Mouse (Mus musculus) neural tube, embryonic 14.5 days (tissue): ENCODE data around the gene Gpr180. TPM values are rescaled to one million over a fixed set of nuclear protein-coding genes. Genes with fewer than 3 reads are reported as not detected.

Experiments used
- ATAC-seq: fragments of 200-750 bp; cut with Nextera tagmentation; 2 replicates; pipeline ENCODE4 v1.8.0; 2017; ENCODE audit warnings: low read depth, mild to moderate bottlenecking, moderate TSS enrichment, moderate library complexity
- H3K27ac ChIP-seq: fragments of 300-500 bp; sonication (generic); 2 replicates; pipeline ENCODE4 v1.5.1; 2014; ENCODE audit warnings: low read depth, mild to moderate bottlenecking, control low read depth, low read length, moderate library complexity, mixed read lengths
- H3K27me3 ChIP-seq: fragments of 300-500 bp; sonication (generic); 2 replicates; pipeline ENCODE4 v1.6.1; 2014; ENCODE audit warnings: low read length; ENCODE audit not compliant: control insufficient read depth, insufficient read depth
- H3K36me3 ChIP-seq: fragments of 300-500 bp; sonication (generic); 2 replicates; pipeline ENCODE4 v1.6.1; 2014; ENCODE audit warnings: low read length, mixed read lengths; ENCODE audit not compliant: control insufficient read depth, insufficient read depth
- H3K4me1 ChIP-seq: fragments of 300-500 bp; sonication (generic); 2 replicates; pipeline ENCODE4 v1.6.1; 2014; ENCODE audit warnings: low read length; ENCODE audit not compliant: control insufficient read depth, insufficient read depth
- H3K4me2 ChIP-seq: fragments of 300-500 bp; sonication (generic); 2 replicates; pipeline ENCODE4 v1.6.1; 2014; ENCODE audit warnings: mild to moderate bottlenecking, low read depth, low read length, control low read depth
- H3K4me3 ChIP-seq: fragments of 300-500 bp; sonication (generic); 2 replicates; pipeline ENCODE4 v1.5.1; 2014; ENCODE audit warnings: low read depth, low read length, control low read depth, mixed read lengths
- H3K9ac ChIP-seq: fragments of 300-500 bp; sonication (generic); replicated peaks from 2 replicates; pipeline ENCODE4 v1.6.1; 2014; ENCODE audit warnings: low read depth, mild to moderate bottlenecking, control low read depth, low read length, mixed read lengths
- H3K9me3 ChIP-seq: fragments of 300-500 bp; sonication (generic); 2 replicates; pipeline ENCODE4 v1.6.1; 2016; ENCODE audit warnings: low read length; ENCODE audit not compliant: control insufficient read depth
- WGBS: fragments of 180-500 bp; shearing (Covaris S2); extraction: QIAGEN DNeasy Blood & Tissue Kit; methylation state at CpG from one replicate; pipeline ENCODE4 v1.1.7; 2014; 5-methylcytosine and 5-hydroxymethylcytosine counted together
- polyA plus RNA-seq: library from polyadenylated mRNA; unstranded; fragments of >200 nt; fragmentation: Nextera tagmentation; extraction: Ambion mirVana; gene quantifications from 2 replicates; pipeline ENCODE4 v1.2.1, GENCODE M21; 2014

The Gpr180 gene
- polyA plus RNA-seq, 1 experiment from 2014 or later = 47.6 TPM

DNA sequence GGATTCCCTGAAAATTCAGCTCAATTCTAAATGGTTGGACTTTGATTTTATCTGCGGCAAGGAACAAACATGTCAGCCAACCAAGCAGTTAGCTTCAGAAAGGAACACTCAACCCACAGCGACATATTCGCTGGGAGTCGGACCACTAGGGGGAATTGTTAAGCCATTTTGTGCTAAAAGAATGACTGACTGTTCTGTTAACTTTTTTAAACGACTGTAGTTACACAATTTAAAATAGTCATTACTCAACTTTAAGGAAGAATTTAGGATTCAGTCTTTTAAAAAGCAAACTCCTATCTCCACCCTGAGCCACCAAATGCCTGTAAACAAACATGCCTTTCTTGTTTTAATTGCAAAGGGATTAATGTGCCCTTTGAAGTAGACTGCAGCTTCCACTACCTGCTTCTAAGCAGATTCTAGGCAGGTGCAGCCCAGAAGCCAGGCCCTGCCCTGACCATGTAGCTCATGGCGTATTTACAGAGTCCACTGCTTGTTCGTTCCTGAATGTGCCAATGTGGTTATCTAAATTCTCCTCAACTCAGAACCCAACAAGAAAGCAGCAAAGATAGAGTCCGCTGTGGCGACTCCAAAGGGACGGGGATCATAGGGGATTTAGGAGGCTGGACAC is 56.2 kb downstream of the Gpr180 start:
- no peaks in the 10 kb centered on the region for H3K9me3 ChIP-seq
- H3K4me1 ChIP-seq = no peaks in the 10 kb centered on the region
- no peaks in the 10 kb centered on the region for H3K36me3 ChIP-seq
- H3K4me2 ChIP-seq = no peak overlapping the region
- no peak overlapping the region for H3K27ac ChIP-seq
- no peak overlapping the region for H3K4me3 ChIP-seq
- H3K9ac ChIP-seq = no peak overlapping the region
- ATAC-seq = no peak
- no peaks in the 10 kb centered on the region for H3K27me3 ChIP-seq
- 49% methylated on average over 10 of the region's 10 CpGs for WGBS

DNA sequence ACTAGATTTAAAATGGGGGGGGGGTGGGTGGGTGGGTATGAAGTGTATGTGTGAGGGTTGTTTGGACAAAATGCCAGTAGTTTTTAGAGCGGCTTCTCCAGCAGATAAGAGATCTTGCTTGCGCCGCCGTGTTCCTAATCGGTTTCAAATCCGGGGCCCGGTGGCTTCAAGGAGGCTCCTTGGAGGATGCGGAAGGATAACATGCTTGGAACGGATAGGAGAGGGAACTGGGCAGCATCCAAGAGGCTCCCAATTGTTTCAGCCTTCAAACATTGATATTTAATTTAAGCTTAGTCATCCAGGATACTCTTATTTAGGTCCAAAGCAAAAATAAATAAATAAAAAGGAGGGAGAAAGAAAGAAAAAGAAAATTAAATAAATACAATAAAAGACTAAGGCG is 56.7 kb downstream of the Gpr180 start:
- no peak overlapping the region for H3K9ac ChIP-seq
- H3K9me3 ChIP-seq = no peaks in the 10 kb centered on the region
- H3K4me1 ChIP-seq = no peaks in the 10 kb centered on the region
- WGBS = 63% methylated on average over 10 of the region's 10 CpGs
- no peak overlapping the region for H3K4me3 ChIP-seq
- no peak overlapping the region for H3K27ac ChIP-seq
- no peaks in the 10 kb centered on the region for H3K27me3 ChIP-seq
- no peak for ATAC-seq
- H3K4me2 ChIP-seq = no peak overlapping the region
- no peaks in the 10 kb centered on the region for H3K36me3 ChIP-seq

DNA sequence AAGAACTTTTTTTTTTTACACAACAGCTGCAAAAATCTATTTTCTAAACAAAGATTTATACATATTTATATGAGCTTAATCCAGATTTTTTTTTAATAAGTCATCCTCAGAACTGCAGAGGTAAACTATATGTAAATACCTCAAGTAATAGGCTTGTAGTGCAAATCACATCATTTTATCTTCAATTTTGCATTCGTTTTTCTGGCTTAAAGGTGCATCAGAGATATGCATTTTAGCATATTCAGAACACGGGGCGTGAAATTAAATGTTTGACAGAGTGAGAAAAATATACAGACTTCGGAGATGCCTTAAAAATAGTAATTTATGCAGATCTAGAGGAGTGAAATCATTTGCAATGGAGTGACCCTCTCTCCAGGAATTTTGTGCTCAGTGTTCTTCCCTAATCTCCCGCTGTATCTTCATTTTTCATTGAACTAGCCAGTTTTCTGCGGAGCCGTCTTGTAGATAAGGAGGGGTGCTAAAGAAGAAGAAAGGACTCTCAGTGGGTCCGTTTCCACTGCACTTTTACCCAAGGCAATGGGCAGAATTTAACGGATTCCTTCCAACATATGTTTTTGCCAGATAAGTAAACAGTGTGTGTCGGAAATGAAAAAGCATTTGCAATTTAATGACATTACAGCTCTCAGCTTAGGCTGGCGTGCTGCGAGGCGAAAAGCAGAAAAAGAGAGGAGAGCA is 57.4 kb downstream of the Gpr180 start:
- Histone ChIP-seq H3K4me1 (no peaks in the 10 kb centered on the region), H3K27me3 (no peaks in the 10 kb centered on the region), H3K36me3 (no peaks in the 10 kb centered on the region), H3K4me2 (no peak overlapping the region), H3K9me3 (no peaks in the 10 kb centered on the region), H3K4me3 (no peak overlapping the region), H3K9ac (no peak overlapping the region), H3K27ac (no peak overlapping the region)
- no peak for ATAC-seq
- WGBS = 55% methylated on average over 13 of the region's 13 CpGs

DNA sequence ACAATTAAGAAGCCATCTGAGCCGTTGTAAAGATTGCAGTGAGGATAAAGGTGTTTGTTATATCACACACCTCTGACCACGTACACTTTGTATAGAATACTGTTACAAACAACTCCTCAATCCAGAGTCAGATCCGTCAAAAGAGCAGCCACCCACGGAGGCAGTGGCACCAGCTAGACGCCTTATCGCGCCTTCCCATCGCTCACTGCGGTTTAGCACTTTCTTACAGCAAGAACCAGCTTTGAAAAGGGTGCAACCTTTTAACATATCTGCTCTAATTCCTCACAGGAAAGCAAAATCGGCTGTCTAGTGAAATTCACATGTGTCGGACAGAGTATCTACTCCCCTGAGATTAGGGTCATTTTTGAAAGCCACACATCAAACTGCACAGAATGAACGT is 60.1 kb downstream of the Gpr180 start:
- H3K9ac ChIP-seq = no peak overlapping the region
- no peaks in the 10 kb centered on the region for H3K36me3 ChIP-seq
- WGBS = 63% methylated on average over 12 of the region's 12 CpGs
- H3K4me1 ChIP-seq = no peaks in the 10 kb centered on the region
- no peak overlapping the region for H3K4me2 ChIP-seq
- no peaks in the 10 kb centered on the region for H3K9me3 ChIP-seq
- H3K27me3 ChIP-seq = no peaks in the 10 kb centered on the region
- H3K4me3 ChIP-seq = no peak overlapping the region
- no peak overlapping the region for H3K27ac ChIP-seq
- ATAC-seq = no peak

- Histone ChIP-seq H3K27ac (no peak overlapping the region), H3K4me3 (no peak overlapping the region), H3K4me2 (no peak overlapping the region), H3K9me3 (no peaks in the 10 kb centered on the region), H3K9ac (no peak overlapping the region), H3K4me1 (no peaks in the 10 kb centered on the region), H3K27me3 (no peaks in the 10 kb centered on the region), H3K36me3 (no peaks in the 10 kb centered on the region)
- no peak for ATAC-seq
- 95% methylated on average over 3 of the region's 3 CpGs for WGBS
Observed at GRCm38 (mm10) chr14:118200731-118201130, 63.8 kb downstream of the Gpr180 start.

DNA sequence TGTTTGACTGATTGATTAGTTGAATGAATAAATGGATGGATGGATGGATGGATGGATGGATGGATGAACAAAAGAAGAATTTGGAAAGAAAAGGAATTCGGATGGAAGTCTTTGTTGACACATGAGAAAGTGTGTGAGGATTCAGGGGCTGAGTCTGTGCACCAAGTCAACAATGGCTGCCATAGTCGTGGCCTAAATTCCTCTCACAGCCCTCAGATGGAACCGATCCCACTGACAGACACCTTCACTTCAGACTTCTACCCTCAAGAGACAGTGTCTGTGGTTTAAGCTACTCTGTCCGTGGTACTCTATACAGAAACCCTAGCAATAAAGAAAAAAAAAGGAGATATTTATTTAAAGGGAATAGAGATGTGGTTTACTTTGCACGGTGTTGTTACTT is 65.0 kb downstream of the Gpr180 start:
- Histone ChIP-seq H3K36me3 (no peaks in the 10 kb centered on the region), H3K27ac (no peak overlapping the region), H3K27me3 (no peaks in the 10 kb centered on the region), H3K9me3 (no peaks in the 10 kb centered on the region), H3K4me2 (no peak overlapping the region), H3K9ac (no peak overlapping the region), H3K4me3 (no peak overlapping the region), H3K4me1 (no peaks in the 10 kb centered on the region)
- no peak for ATAC-seq
- 88% methylated on average over 5 of the region's 5 CpGs for WGBS

- H3K4me3 ChIP-seq = no peak overlapping the region
- H3K9ac ChIP-seq = no peak overlapping the region
- no peaks in the 10 kb centered on the region for H3K27me3 ChIP-seq
- no peak overlapping the region for H3K4me2 ChIP-seq
- ATAC-seq = no peak
- H3K36me3 ChIP-seq = no peaks in the 10 kb centered on the region
- WGBS = 83% methylated on average over 7 of the region's 7 CpGs
- H3K4me1 ChIP-seq = no peaks in the 10 kb centered on the region
- no peaks in the 10 kb centered on the region for H3K9me3 ChIP-seq
- H3K27ac ChIP-seq = no peak overlapping the region
Observed at GRCm38 (mm10) chr14:118203031-118203430, 66.1 kb downstream of the Gpr180 start.

GRCm38 (mm10) chr14:118207347-118207746 is 70.4 kb downstream of the Gpr180 start:
- Histone ChIP-seq H3K27me3 (no peaks in the 10 kb centered on the region), H3K4me1 (no peaks in the 10 kb centered on the region), H3K9ac (no peak overlapping the region), H3K9me3 (no peaks in the 10 kb centered on the region), H3K36me3 (no peaks in the 10 kb centered on the region), H3K4me3 (no peak overlapping the region), H3K4me2 (no peak overlapping the region), H3K27ac (no peak overlapping the region)
- WGBS = 83% methylated on average over 3 of the region's 3 CpGs
- ATAC-seq = no peak

DNA sequence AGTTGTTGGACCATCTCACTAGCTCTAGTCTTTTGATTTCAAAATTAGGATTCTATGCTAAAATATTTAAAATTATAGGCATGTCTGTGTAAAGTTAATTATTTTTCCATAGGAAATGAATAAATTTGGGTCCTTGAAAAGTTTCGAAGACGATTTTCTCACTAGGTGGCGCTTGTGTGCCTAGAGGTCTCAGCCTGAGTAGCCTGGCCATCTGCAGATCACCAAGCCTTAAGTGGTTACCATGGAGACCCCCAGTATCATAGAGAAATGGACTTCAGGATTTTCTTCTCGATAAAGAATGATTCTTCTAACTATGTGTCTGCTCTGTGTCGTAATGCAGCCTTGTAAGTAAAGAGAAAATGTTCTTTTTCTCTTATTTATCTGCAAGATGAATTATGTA is 72.7 kb downstream of the Gpr180 start:
- no peaks in the 10 kb centered on the region for H3K9me3 ChIP-seq
- no peak overlapping the region for H3K27ac ChIP-seq
- H3K4me1 ChIP-seq = no peaks in the 10 kb centered on the region
- no peaks in the 10 kb centered on the region for H3K36me3 ChIP-seq
- ATAC-seq = no peak
- H3K27me3 ChIP-seq = no peaks in the 10 kb centered on the region
- WGBS = 14% methylated on average over 5 of the region's 5 CpGs
- no peak overlapping the region for H3K4me3 ChIP-seq
- no peak overlapping the region for H3K4me2 ChIP-seq
- no peak overlapping the region for H3K9ac ChIP-seq
